Mouse (Mus musculus): ENCODE measurements around the gene Rtl6.

The Rtl6 gene

GRCm38 (mm10) chr15:84537117-84537516, 20.5 kb downstream of the Rtl6 start:
- in situ Hi-C loops (cut with MboI, MseI) = loop anchor here (5.0 kb wide), 1 partner anchor 75 kb away; no protein-coding TSS in a partner anchor

GRCm38 (mm10) chr15:84536611-84537010, 21.0 kb downstream of the Rtl6 start:
- in situ Hi-C loops (cut with MboI, MseI) = loop anchor here (5.0 kb wide), 1 partner anchor 76 kb away; no protein-coding TSS in a partner anchor

- in situ Hi-C loops (cut with MboI, MseI) = loop anchor here (5.0 kb wide), 1 partner anchor 76 kb away; no protein-coding TSS in a partner anchor
These were observed 21.7 kb downstream of the Rtl6 start for GRCm38 (mm10) chr15:84535953-84536352.

GRCm38 (mm10) chr15:84532211-84532610, 25.4 kb downstream of the Rtl6 start:
- in situ Hi-C loops (cut with MboI, MseI) = no loop called here

GRCm38 (mm10) chr15:84531535-84531934, 26.1 kb downstream of the Rtl6 start:
- in situ Hi-C loops (cut with MboI, MseI) = no loop called here

- in situ Hi-C loops (cut with MboI, MseI) = no loop called here
These were observed 30.7 kb downstream of the Rtl6 start for GRCm38 (mm10) chr15:84526921-84527320.

- in situ Hi-C loops (cut with MboI, MseI) = no loop called here
These were observed 32.3 kb downstream of the Rtl6 start for GRCm38 (mm10) chr15:84525222-84525883.

GRCm38 (mm10) chr15:84522953-84523689, 34.5 kb downstream of the Rtl6 start:
- in situ Hi-C loops (cut with MboI, MseI) = no loop called here

GRCm38 (mm10) chr15:84521486-84521885, 36.1 kb downstream of the Rtl6 start:
- in situ Hi-C loops (cut with MboI, MseI) = no loop called here

- in situ Hi-C loops (cut with MboI, MseI) = loop anchor here (10.0 kb wide), 1 partner anchor 1564 kb away; no protein-coding TSS in a partner anchor
These were observed 39.1 kb downstream of the Rtl6 start for GRCm38 (mm10) chr15:84518540-84518939.

GRCm38 (mm10) chr15:84512626-84513296, 44.9 kb downstream of the Rtl6 start:
- in situ Hi-C loops (cut with MboI, MseI) = loop anchor here (10.0 kb wide), 1 partner anchor 1558 kb away; no protein-coding TSS in a partner anchor

- in situ Hi-C loops (cut with MboI, MseI) = loop anchor here (10.0 kb wide), 1 partner anchor 1555 kb away; no protein-coding TSS in a partner anchor
These were observed 47.6 kb downstream of the Rtl6 start for GRCm38 (mm10) chr15:84509981-84510380.

GRCm38 (mm10) chr15:84509161-84509560, 48.5 kb downstream of the Rtl6 start:
- in situ Hi-C loops (cut with MboI, MseI) = no loop called here

- in situ Hi-C loops (cut with MboI, MseI) = no loop called here
These were observed 51.6 kb downstream of the Rtl6 start for GRCm38 (mm10) chr15:84506026-84506425.

- in situ Hi-C loops (cut with MboI, MseI) = no loop called here
These were observed 52.7 kb downstream of the Rtl6 start for GRCm38 (mm10) chr15:84504895-84505294.
